In genomic region chr1:175828539-175828938, GRCm38 (mm10) we compare ENCODE assay signal across 24 mouse cellular contexts. TPM values are rescaled to one million over a fixed set of nuclear protein-coding genes. Genes with fewer than 3 reads are reported as not detected.
DNase-seq lines count a peak whose midpoint lies in the region; ATAC-seq and TF ChIP-seq lines count a peak whose summit lies in the region.
"Had no signal": no experiment of that assay in that cellular context is flagged by ENCODE, and none has a peak within 500 bp of the region (broad histone marks: within the 10 kb centered on the region; RNA-seq: fewer than 3 reads in every experiment).

No protein-coding gene starts in this region.

- no peak overlapping the region for H3K4me3 ChIP-seq in midbrain, embryonic 11.5 days (ENCODE audit: low read depth, low read length)
- H3K4me3 ChIP-seq in midbrain, embryonic 13.5 days (replicated peaks) = no peak overlapping the region
- H3K4me3 ChIP-seq in MEL (ENCODE audit: control insufficient read depth in 1 of 2, insufficient read depth in 1 of 2, low read depth in 2 of 2, low read length in 2 of 2) = peak overlapping the region in 1 of 2 experiments; percentile 14; a peak in 1 of 4 replicates
- no peak overlapping the region for H3K4me3 ChIP-seq in hindbrain, embryonic 12.5 days

- DNase-seq in heart, adult 11 months = peak; percentile 35
- no peak for DNase-seq in heart, postnatal 10 days
- DNase-seq in midbrain, embryonic 11.5 days (ENCODE audit: low spot score, missing footprints) = peak; percentile 60
- peak; percentile 71 for DNase-seq in MEL (ENCODE audit: low read depth, low spot score)
- peak; percentile 31 for DNase-seq in MEL-GATA-1-ER (ENCODE audit: extremely low read depth, low read depth)
- DNase-seq in kidney, postnatal 14 days = no peak
- DNase-seq: adrenal gland, adult 2 months; adrenal gland, adult 8-10 months; adrenal gland, postnatal 10 days; adrenal gland, postnatal 14 days; adrenal gland, postnatal 25 days; adrenal gland, postnatal 36 days; B cell, adult 2 months; cerebellum, adult 11 months; cerebellum, adult 11-12 months; cerebellum, adult 18-20 months; cerebellum, adult 2 months had no signal

- no peak for TF ChIP-seq CTCF in MEL (IDR thresholded peaks at IDR 0.05 in 2 of 3, conservative IDR thresholded peaks at IDR 0.05 in 1 of 3; ENCODE audit: control insufficient read depth in 1 of 3, insufficient read depth in 1 of 3, low read depth in 2 of 3, low read length in 3 of 3, poor library complexity in 1 of 3, severe bottlenecking in 1 of 3)

- 92% methylated on average over 7 of the region's 7 CpGs for WGBS in midbrain, embryonic 11.5 days
- 90% methylated on average over 7 of the region's 7 CpGs for WGBS in midbrain, embryonic 13.5 days
- 89% methylated on average over 7 of the region's 7 CpGs for WGBS in hindbrain, embryonic 12.5 days

- no peaks in the 10 kb centered on the region for H3K27me3 ChIP-seq in midbrain, embryonic 11.5 days (ENCODE audit: control insufficient read depth, insufficient read depth, low read length)
- H3K27me3 ChIP-seq in midbrain, embryonic 13.5 days = no peaks in the 10 kb centered on the region
- no peaks in the 10 kb centered on the region for H3K27me3 ChIP-seq in MEL (ENCODE audit: control insufficient read depth in 1 of 2, insufficient read depth in 2 of 2, low read length in 2 of 2)
- no peaks in the 10 kb centered on the region for H3K27me3 ChIP-seq in hindbrain, embryonic 12.5 days
- H3K27me3 ChIP-seq: CH12.LX had no signal

- H3K79me2 ChIP-seq in MEL (ENCODE audit: control insufficient read depth, insufficient read depth, low read length, poor library complexity) = no peaks in the 10 kb centered on the region

- no peak for TF ChIP-seq RAD21 in MEL (IDR thresholded peaks at IDR 0.05; ENCODE audit: low read depth, low read length)

- peak; percentile 91 for TF ChIP-seq EP300 in MEL (IDR thresholded peaks at IDR 0.05; ENCODE audit: low read depth in 1 of 2, low read length in 2 of 2)

- TF ChIP-seq POLR2A in MEL (IDR thresholded peaks at IDR 0.05; ENCODE audit: control insufficient read depth in 1 of 2, insufficient read depth in 1 of 2, low read depth in 1 of 2, low read length in 2 of 2, poor library complexity in 1 of 2) = no peak

- ATAC-seq in midbrain, embryonic 11.5 days (ENCODE audit: low FRiP score) = no peak
- no peak for ATAC-seq in midbrain, embryonic 13.5 days
- ATAC-seq in hindbrain, embryonic 12.5 days (ENCODE audit: low FRiP score) = no peak
- ATAC-seq: activated CD4-positive, CD25-positive, alpha-beta regulatory T cell, adult 4 months; CD4-positive, CD25-positive, alpha-beta regulatory T cell, adult 4 months; Patski had no signal

- no peaks in the 10 kb centered on the region for H3K36me3 ChIP-seq in midbrain, embryonic 11.5 days (ENCODE audit: control insufficient read depth, insufficient read depth, low read length)
- H3K36me3 ChIP-seq in midbrain, embryonic 13.5 days = no peaks in the 10 kb centered on the region
- H3K36me3 ChIP-seq in MEL (ENCODE audit: control insufficient read depth in 1 of 2, insufficient read depth in 2 of 2, low read length in 2 of 2) = peaks cover 0 to 16% of the 10 kb centered on the region in 2 experiments; a peak in 2 of 4 replicates
- H3K36me3 ChIP-seq in hindbrain, embryonic 12.5 days = no peaks in the 10 kb centered on the region
- H3K36me3 ChIP-seq: G1E had no signal

- no peak overlapping the region for H3K4me2 ChIP-seq in midbrain, embryonic 11.5 days
- H3K4me2 ChIP-seq in midbrain, embryonic 13.5 days (replicated peaks) = no peak overlapping the region
- H3K4me2 ChIP-seq in hindbrain, embryonic 12.5 days (replicated peaks) = no peak overlapping the region

- no peak overlapping the region for H3K27ac ChIP-seq in midbrain, embryonic 11.5 days (ENCODE audit: low read depth, low read length)
- H3K27ac ChIP-seq in midbrain, embryonic 13.5 days = no peak overlapping the region
- H3K27ac ChIP-seq in MEL (ENCODE audit: control insufficient read depth, low read depth, low read length) = peak overlapping the region; percentile 70
- no peak overlapping the region for H3K27ac ChIP-seq in hindbrain, embryonic 12.5 days

- intact Hi-C loops in heart, postnatal 10 days (cut with DNase I) = no loop called here

- no peaks in the 10 kb centered on the region for H3K4me1 ChIP-seq in midbrain, embryonic 11.5 days (ENCODE audit: control insufficient read depth, insufficient read depth, low read length)
- no peaks in the 10 kb centered on the region for H3K4me1 ChIP-seq in midbrain, embryonic 13.5 days (replicated peaks)
- peaks cover 0 to 8% of the 10 kb centered on the region in 2 experiments; a peak in 2 of 4 replicates for H3K4me1 ChIP-seq in MEL (ENCODE audit: control insufficient read depth in 1 of 2, insufficient read depth in 2 of 2, low read length in 2 of 2)
- H3K4me1 ChIP-seq in hindbrain, embryonic 12.5 days = no peaks in the 10 kb centered on the region

- no peak overlapping the region for H3K9ac ChIP-seq in midbrain, embryonic 11.5 days (ENCODE audit: low read length)
- H3K9ac ChIP-seq in midbrain, embryonic 13.5 days (replicated peaks) = no peak overlapping the region
- H3K9ac ChIP-seq in MEL (ENCODE audit: control insufficient read depth, low read depth, low read length, poor library complexity, severe bottlenecking) = no peak overlapping the region
- no peak overlapping the region for H3K9ac ChIP-seq in hindbrain, embryonic 12.5 days

- no peaks in the 10 kb centered on the region for H3K9me3 ChIP-seq in midbrain, embryonic 11.5 days (ENCODE audit: control insufficient read depth, low read length)
- no peaks in the 10 kb centered on the region for H3K9me3 ChIP-seq in midbrain, embryonic 13.5 days
- no peaks in the 10 kb centered on the region for H3K9me3 ChIP-seq in MEL (replicated peaks; ENCODE audit: insufficient read depth, low read length)
- H3K9me3 ChIP-seq in hindbrain, embryonic 12.5 days (replicated peaks) = no peaks in the 10 kb centered on the region
- H3K9me3 ChIP-seq: G1E had no signal

TF ChIP-seq in MEL, 35 proteins besides CTCF, POLR2A, EP300 and RAD21 (continues in another document):
- peak; percentile 74; the same call in 1 of the 2 replicates for TF ChIP-seq TCF12 (IDR thresholded peaks at IDR 0.05; ENCODE audit: low read depth, low read length)
- TF ChIP-seq ZKSCAN1 (IDR thresholded peaks at IDR 0.05; ENCODE audit: low read depth, low read length) = 0 out of 2 replicates have a peak, but pooled peaks have one; percentile 36
- no peak; the same call in 1 of the 2 replicates for TF ChIP-seq MXI1 (IDR thresholded peaks at IDR 0.05; ENCODE audit: low read depth, low read length)
- TF ChIP-seq JUND (IDR thresholded peaks at IDR 0.05; ENCODE audit: low read depth, low read length) = no peak
- TF ChIP-seq GABPA (IDR thresholded peaks at IDR 0.05; ENCODE audit: low read depth, low read length) = no peak
- no peak for TF ChIP-seq CHD2 (IDR thresholded peaks at IDR 0.05; ENCODE audit: low read length)
- peak; percentile 69; the same call in 1 of the 2 replicates for TF ChIP-seq MYC (IDR thresholded peaks at IDR 0.05; ENCODE audit: low read depth, low read length)
- peak; percentile 91 for TF ChIP-seq MAX (IDR thresholded peaks at IDR 0.05; ENCODE audit: low read length)
- no peak for TF ChIP-seq BHLHE40 (IDR thresholded peaks at IDR 0.05; ENCODE audit: borderline replicate concordance, low read depth, low read length)
- no peak for TF ChIP-seq ZMIZ1 (IDR thresholded peaks at IDR 0.05; ENCODE audit: low read depth, low read length)
- TF ChIP-seq UBTF (IDR thresholded peaks at IDR 0.05; ENCODE audit: borderline replicate concordance, insufficient read depth, low read depth, low read length) = no peak
- TF ChIP-seq TAL1 (IDR thresholded peaks at IDR 0.05; ENCODE audit: low read length) = peak; percentile 63
- TF ChIP-seq MEF2A (IDR thresholded peaks at IDR 0.05; ENCODE audit: extremely low read depth, insufficient replicate concordance, low read depth, low read length, poor library complexity, severe bottlenecking) = no peak
- no peak for TF ChIP-seq SIN3A (IDR thresholded peaks at IDR 0.05; ENCODE audit: low read length)
- TF ChIP-seq TBP (IDR thresholded peaks at IDR 0.05; ENCODE audit: low read depth, low read length) = no peak
- TF ChIP-seq KAT2A (conservative IDR thresholded peaks at IDR 0.05; ENCODE audit: low read depth, low read length) = no peak
- TF ChIP-seq ZC3H11A (IDR thresholded peaks at IDR 0.05; ENCODE audit: low read depth, low read length) = no peak
- no peak for TF ChIP-seq NRF1 (IDR thresholded peaks at IDR 0.05; ENCODE audit: insufficient read depth, low read depth, low read length, poor library complexity, severe bottlenecking)
- TF ChIP-seq ELF1 (IDR thresholded peaks at IDR 0.05; ENCODE audit: low read depth, low read length) = no peak
- no peak for TF ChIP-seq POLR2AphosphoS5 (IDR thresholded peaks at IDR 0.05; ENCODE audit: borderline replicate concordance, low read depth, low read length)
- TF ChIP-seq MAFK (IDR thresholded peaks at IDR 0.05; ENCODE audit: borderline replicate concordance, low read depth, low read length) = no peak
- TF ChIP-seq E2F4 (IDR thresholded peaks at IDR 0.05; ENCODE audit: borderline replicate concordance, low read depth, low read length) = peak; percentile 45; the same call in 1 of the 2 replicates
- no peak for TF ChIP-seq USF1 (IDR thresholded peaks at IDR 0.05; ENCODE audit: low read depth, low read length)
- TF ChIP-seq HCFC1 (IDR thresholded peaks at IDR 0.05; ENCODE audit: low read depth, low read length) = no peak
- TF ChIP-seq RCOR1 (IDR thresholded peaks at IDR 0.05; ENCODE audit: low read depth, low read length) = peak; percentile 51; the same call in 1 of the 2 replicates
- no peak for TF ChIP-seq MYB (IDR thresholded peaks at IDR 0.05; ENCODE audit: low read depth, low read length)
- no peak for TF ChIP-seq MAZ (IDR thresholded peaks at IDR 0.05; ENCODE audit: low read depth, low read length)
- no peak for TF ChIP-seq CHD1 (IDR thresholded peaks at IDR 0.05; ENCODE audit: low read depth, low read length)
- TF ChIP-seq NELFE (IDR thresholded peaks at IDR 0.05; ENCODE audit: low read depth, low read length) = no peak
- TF ChIP-seq USF2 (IDR thresholded peaks at IDR 0.05; ENCODE audit: borderline replicate concordance in 1 of 2, insufficient read depth in 1 of 2, low read depth in 1 of 2, low read length in 2 of 2) = no peak

RNA-seq across cellular contexts. Expression of gene Exo1, which starts 51.8 kb away (rescaled TPM):
- total RNA-seq in heart, postnatal 10 days (2021) = 1 to 10 TPM; 2.2 to 3.6 TPM
- 114 and 138 TPM in 2 replicates for polyA plus RNA-seq in midbrain, embryonic 11.5 days (2014; fragmentation: Nextera tagmentation; extraction: Ambion mirVana)
- polyA plus RNA-seq in midbrain, embryonic 13.5 days (2015; fragmentation: Nextera tagmentation; extraction: Ambion mirVana) = 24.1 and 28.4 TPM in 2 replicates
- total RNA-seq in MEL (2012; rRNA removed) = 61.9 and 74.2 TPM in 2 replicates
- 1,000 to 10,000 TPM in 1 of 2 experiments, 10 to 100 TPM in 1; 82.9 to 1,192 TPM for polyA plus RNA-seq in MEL (2012; ENCODE audit: insufficient read depth in 1 of 2, insufficient read length in 2 of 2, low read depth in 1 of 2, low replicate concordance in 2 of 2, missing spikeins in 1 of 2)
- polyA plus RNA-seq in hindbrain, embryonic 12.5 days (2016; fragmentation: Nextera tagmentation; extraction: Ambion mirVana) = 52.8 and 54.5 TPM in 2 replicates

Comparison
In these comparisons a context has a peak if more than half of its experiments do, and no peak if none do; other contexts are left out.
1. DNase-seq: peak in heart, adult 11 months (single experiment), midbrain, embryonic 11.5 days (single experiment), MEL (single experiment) and MEL-GATA-1-ER (single experiment); none in heart, postnatal 10 days (0 of 2) and kidney, postnatal 14 days (single experiment).